Mouse (Mus musculus) liver, adult 2 months (tissue): ENCODE data around the gene Spred2.

Experiments used
- CTCF ChIP-seq: fragments of 200-500 bp; IDR thresholded peaks from 2 replicates; pipeline ENCODE4 v1.5.1; 2011; ENCODE audit warnings: low read depth, low read length, control low read depth
- POLR2A ChIP-seq: fragments of 200-500 bp; IDR thresholded peaks from 2 replicates; pipeline ENCODE4 v1.6.1; 2011; ENCODE audit warnings: low read length, control low read depth; ENCODE audit not compliant: insufficient read depth; ENCODE audit errors: extremely low read depth

- TF ChIP-seq CTCF (no peak), POLR2A (no peak)
Observed at GRCm38 (mm10) chr11:19932983-19933511, 8.9 kb downstream of the Spred2 start.
